Mouse (Mus musculus): ENCODE measurements around the gene Tbc1d10c.

Tbc1d10c gene

GRCm38 (mm10) chr19:4215451-4215840 lies 24.4 kb upstream of the Tbc1d10c start:
- in situ Hi-C loops (cut with MboI, MseI): no loop called here

- in situ Hi-C loops (cut with MboI, MseI): no loop called here
Measured at GRCm38 (mm10) chr19:4214771-4215450, 23.8 kb upstream of the Tbc1d10c start.

GRCm38 (mm10) chr19:4214071-4214770 lies 23.1 kb upstream of the Tbc1d10c start, which contains the start of the genes Clcf1 and AC109138.7:
Clcf1 (plus strand) TSS chr19:4214238.
AC109138.7 (plus strand) TSS chr19:4214357.
- in situ Hi-C loops (cut with MboI, MseI): no loop called here

- in situ Hi-C loops (cut with MboI, MseI): no loop called here
Measured at GRCm38 (mm10) chr19:4213524-4213974, 22.5 kb upstream of the Tbc1d10c start.

- in situ Hi-C loops (cut with MboI, MseI): no loop called here
Measured at GRCm38 (mm10) chr19:4211891-4212588, 21.0 kb upstream of the Tbc1d10c start.

GRCm38 (mm10) chr19:4208563-4208962 lies 17.5 kb upstream of the Tbc1d10c start:
- in situ Hi-C loops (cut with MboI, MseI): loop anchor here (5.0 kb wide), 1 partner anchor 39 kb away; no protein-coding TSS in a partner anchor

GRCm38 (mm10) chr19:4206971-4207370 lies 15.9 kb upstream of the Tbc1d10c start:
- in situ Hi-C loops (cut with MboI, MseI): loop anchor here (5.0 kb wide), 1 partner anchor 40 kb away; no protein-coding TSS in a partner anchor

- in situ Hi-C loops (cut with MboI, MseI): loop anchor here (5.0 kb wide), 1 partner anchor 42 kb away; no protein-coding TSS in a partner anchor
Measured at GRCm38 (mm10) chr19:4204889-4205288, 13.8 kb upstream of the Tbc1d10c start.

GRCm38 (mm10) chr19:4203604-4204326 lies 12.7 kb upstream of the Tbc1d10c start:
- in situ Hi-C loops (cut with MboI, MseI): no loop called here

GRCm38 (mm10) chr19:4203148-4203547 lies 12.1 kb upstream of the Tbc1d10c start:
- in situ Hi-C loops (cut with MboI, MseI): no loop called here

GRCm38 (mm10) chr19:4202149-4202548 lies 11.1 kb upstream of the Tbc1d10c start:
- in situ Hi-C loops (cut with MboI, MseI): no loop called here

GRCm38 (mm10) chr19:4201291-4201909 lies 10.3 kb upstream of the Tbc1d10c start, which contains the start of gene Rad9a:
Rad9a (minus strand) TSS chr19:4201662.
- in situ Hi-C loops (cut with MboI, MseI): no loop called here

- in situ Hi-C loops (cut with MboI, MseI): no loop called here
Measured at GRCm38 (mm10) chr19:4197180-4197579, 6.1 kb upstream of the Tbc1d10c start.

GRCm38 (mm10) chr19:4196548-4196947 lies 5.5 kb upstream of the Tbc1d10c start:
- in situ Hi-C loops (cut with MboI, MseI): no loop called here

GRCm38 (mm10) chr19:4196048-4196447 lies 5.0 kb upstream of the Tbc1d10c start:
- in situ Hi-C loops (cut with MboI, MseI): no loop called here

GRCm38 (mm10) chr19:4194776-4195650 lies 3.9 kb upstream of the Tbc1d10c start:
- in situ Hi-C loops (cut with MboI, MseI): no loop called here

GRCm38 (mm10) chr19:4194021-4194724 lies 3.1 kb upstream of the Tbc1d10c start:
- in situ Hi-C loops (cut with MboI, MseI): no loop called here

- in situ Hi-C loops (cut with MboI, MseI): no loop called here
Measured at GRCm38 (mm10) chr19:4193129-4193528, 2.0 kb upstream of the Tbc1d10c start.

- in situ Hi-C loops (cut with MboI, MseI): no loop called here
Measured at GRCm38 (mm10) chr19:4192251-4192985, 1.3 kb upstream of the Tbc1d10c start.

Measured in T-helper 2 cell (primary cell).